Mouse (Mus musculus): Measurements from ENCODE around the gene Kalrn.

Kalrn gene

DNA sequence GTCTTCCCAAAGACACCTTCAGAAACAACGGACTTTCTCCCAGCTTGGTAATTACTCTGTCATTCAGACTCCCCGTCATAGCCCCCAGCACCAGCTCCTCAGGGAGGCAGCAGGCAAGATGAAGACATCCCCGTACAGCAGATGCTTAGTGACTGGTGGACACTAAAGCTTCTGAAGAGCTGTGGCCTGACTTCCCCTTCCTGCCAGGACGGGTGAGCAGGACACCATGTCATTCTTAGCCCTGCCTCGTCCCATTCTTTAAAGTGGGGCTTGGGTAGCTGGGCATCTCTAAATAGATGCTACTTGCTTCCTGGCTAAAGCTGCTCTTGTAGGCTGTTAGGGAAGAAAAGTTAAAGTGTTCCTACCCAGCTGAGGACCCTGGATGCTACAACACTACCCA is 145.7 kb downstream of the Kalrn start:
- DNase-seq (ENCODE audit: low spot score in 2 of 2): no peak

DNA sequence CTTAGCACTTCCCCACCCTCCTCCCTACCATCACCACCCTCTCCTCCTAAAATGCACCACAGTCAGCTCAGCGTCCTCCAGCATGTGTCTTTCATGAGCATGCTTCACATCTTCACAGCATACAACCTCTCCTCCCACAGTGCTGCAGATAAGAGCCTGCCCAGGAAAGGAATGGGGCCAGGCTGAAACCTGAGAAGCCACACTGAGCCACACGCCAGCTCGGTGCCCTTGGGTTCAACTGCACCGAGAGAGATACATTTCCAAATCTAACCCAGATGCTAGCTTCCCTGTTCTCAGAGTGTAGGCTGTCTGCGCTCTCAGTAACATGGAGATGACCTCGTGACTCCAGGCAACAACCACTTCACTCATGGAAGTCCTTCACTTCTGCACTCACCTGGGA is 151.9 kb downstream of the Kalrn start:
- DNase-seq (ENCODE audit: low spot score in 2 of 2): no peak

DNA sequence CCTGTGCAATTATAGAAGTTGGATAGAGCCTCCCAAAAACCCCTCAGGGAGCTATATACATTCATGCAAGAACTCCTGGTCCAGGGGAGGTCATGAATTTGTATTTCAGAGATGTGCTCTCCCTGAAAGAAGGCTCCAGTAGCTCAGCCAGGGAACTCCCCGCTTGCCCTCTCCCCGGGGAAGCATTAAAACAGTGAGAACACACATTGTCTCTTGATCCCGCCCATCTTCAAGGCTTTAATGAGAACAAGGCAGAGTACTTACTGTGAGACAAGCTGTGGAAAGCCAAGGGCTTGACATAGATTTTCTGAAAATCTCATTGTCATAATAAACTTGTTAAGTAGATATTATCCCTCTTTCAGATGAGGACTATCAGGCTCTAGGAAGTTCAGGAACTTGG is 155.4 kb downstream of the Kalrn start:
- DNase-seq (ENCODE audit: low spot score in 2 of 2): no peak

DNA sequence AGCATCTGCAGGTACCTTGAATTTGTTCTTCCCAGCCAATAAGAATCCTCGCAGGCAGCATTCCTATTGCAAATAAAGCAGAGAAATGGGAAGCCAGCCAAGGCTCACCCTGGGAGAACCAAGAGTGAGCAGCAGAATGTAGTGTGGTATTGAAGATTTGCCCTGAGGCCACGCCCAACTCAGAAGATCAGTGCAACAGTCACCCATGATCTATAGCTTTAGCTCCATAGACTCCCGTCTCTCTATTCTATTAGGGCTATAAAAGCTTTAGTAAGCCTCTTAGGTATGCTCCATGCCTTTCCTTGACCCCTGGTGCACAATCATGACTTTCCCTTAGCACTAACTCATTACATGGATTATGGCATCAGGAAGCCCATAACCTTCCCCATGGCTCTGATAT is 155.9 kb downstream of the Kalrn start:
- DNase-seq (ENCODE audit: low spot score in 2 of 2): no peak

DNA sequence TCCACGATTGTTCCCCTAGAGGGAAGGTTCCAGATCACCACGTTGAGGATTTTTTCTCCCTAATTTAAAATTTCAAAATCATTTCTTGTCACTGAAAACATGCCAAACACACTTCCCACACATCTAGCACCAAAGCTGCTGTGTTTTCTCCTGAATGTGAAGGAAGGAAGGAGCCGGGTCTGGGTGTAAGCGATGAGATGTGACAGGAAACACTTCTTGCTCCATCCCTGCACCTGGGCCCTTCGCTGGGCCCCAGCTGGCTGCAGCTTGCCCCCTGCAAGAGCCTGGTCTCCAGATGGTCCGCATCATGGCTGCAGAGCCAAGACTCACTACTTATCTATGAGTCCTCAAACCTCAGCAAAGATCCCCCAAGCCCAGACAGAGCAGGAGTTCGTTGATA is 158.8 kb downstream of the Kalrn start:
- no peak for DNase-seq (ENCODE audit: low spot score in 2 of 2)

DNA sequence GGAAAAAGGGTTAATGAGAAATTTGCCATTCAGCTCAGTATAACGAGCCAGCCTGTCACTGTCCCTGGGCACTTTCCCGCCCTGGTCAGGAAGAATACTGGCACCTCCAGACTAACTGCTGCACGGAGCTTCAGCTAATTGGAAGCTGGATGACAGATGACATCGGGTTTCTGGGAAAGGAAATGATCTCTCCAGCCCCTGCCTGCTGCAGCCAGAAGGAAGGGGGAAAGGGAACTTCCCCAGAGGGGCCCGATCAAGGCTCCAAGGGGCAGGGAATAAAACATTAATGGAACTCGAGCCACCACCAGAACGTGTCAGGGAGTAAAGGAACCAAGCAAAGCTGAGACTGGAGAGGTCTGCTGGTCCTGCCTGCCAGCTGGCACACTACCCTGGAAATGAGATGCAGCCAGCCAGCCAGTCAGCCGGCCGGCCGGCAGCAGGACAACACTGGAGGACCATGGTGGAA is 159.4 kb downstream of the Kalrn start:
- DNase-seq (ENCODE audit: low spot score in 2 of 2): no peak

DNA sequence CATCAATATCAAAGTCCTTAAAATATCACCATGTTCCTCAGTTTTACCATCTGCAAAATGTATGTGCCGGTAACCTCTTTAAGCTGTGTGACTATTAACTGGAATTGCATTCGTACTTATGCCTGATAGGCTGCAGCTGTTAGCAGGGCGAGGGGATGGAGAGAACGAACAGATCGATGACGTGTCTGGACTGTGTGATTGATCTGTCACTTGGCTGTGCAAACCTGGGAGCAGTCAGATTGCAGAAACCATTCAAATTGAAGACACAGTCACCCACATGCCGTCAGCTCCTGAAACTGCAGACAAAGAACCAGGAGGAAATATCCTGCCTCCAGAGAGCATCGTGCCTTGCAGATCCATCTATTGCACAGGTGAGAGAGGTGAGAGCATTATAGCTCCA is 166.3 kb downstream of the Kalrn start:
- DNase-seq (ENCODE audit: low spot score in 2 of 2): no peak

DNA sequence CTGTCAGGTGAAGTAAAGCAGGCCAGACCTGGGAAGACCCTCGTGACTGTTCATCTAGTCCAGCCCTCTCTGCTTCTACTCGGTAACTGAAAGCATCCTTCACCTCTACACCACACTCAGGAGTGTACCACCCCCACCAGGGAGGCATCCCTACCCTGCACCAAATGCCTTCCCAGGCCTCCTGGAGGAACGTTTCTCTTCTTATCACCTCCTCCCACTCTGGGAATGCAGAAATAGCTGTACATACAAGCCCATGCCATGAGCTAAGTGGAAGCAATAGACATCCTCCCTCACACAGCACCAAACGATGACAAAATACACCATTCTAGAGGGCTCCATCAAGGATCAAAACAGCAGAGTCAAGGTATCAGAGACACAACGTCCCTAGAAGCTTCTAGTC is 168.2 kb downstream of the Kalrn start:
- DNase-seq (ENCODE audit: low spot score in 2 of 2): no peak

DNA sequence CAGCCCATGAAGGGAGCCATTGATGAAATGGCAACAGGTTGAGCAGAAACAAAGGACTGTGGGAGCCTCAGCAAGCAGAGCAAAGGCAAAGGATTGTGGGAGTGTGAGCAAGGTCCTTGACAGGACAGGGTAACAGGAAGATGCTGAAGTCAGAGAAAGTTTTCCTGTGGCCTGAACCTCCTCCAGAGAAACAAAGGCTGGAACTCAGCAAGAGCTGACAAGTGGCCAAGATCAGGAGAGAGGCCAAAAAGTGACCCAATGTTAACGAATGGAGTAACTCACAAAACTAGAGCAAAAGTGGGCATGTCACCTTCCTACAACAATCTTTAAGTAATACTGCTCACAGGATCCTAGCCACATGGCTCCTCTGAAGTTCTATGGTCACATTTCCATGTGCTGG is 172.1 kb downstream of the Kalrn start:
- no peak for DNase-seq (ENCODE audit: low spot score in 2 of 2)

DNA sequence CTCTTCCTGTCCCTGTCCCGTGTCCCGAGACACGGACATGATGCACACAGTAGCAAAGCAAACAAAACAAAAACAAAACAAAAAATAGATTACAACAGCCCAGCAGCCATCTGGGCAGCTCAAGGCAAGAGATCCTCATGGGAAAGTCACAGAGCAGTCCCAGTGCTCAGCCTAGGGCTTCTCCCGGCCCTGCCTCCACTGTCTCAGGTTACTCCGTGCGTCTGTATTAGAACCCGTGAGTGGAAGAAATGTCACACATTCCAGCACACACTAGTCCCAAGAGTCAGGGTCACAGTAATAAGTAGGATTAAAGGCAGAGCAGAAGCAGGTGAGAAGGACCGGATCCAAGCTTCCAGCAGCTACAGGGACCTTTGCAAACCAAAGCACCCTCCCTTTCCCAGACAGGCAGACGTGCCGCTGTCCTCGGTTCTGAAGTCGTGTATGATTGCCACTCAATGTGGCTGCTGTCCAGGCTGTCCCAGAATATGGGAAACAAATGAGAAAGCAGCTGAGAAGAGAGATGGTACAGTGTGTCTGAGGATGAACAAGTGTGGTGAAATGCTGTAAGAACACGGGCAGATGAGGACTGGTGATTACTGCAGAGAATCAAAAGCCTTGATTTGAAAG is 173.1 kb downstream of the Kalrn start:
- no peak for DNase-seq (ENCODE audit: low spot score in 2 of 2)

DNA sequence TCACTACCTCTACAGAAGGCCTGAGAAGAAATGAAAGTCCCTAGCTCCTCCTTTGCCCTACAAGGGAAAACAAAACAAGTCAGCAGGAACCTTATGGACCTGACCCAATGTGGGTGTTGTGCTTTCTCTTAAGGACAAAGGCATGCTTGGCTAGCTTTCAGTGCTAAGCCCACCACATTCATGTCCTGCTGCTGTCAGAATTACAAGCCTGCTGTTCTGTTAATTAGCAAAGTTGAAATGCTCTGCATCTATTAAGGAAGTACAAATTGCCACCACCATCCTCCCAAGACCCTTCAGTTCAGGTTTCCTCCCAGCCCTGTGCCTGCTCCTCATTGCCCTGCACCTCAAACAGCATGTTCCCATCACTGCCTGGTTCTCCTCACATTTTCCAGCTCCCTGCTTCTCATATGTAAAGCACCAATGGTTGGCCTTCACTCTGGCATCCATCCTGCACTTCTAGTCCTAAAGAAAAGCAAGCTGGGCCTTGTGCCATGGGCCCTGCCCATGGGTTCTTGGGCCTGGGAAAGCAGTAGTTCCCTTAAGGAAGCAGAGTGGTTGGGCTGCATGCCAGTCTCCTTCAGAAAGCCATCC is 178.0 kb downstream of the Kalrn start:
- DNase-seq (ENCODE audit: low spot score in 2 of 2): no peak

DNA sequence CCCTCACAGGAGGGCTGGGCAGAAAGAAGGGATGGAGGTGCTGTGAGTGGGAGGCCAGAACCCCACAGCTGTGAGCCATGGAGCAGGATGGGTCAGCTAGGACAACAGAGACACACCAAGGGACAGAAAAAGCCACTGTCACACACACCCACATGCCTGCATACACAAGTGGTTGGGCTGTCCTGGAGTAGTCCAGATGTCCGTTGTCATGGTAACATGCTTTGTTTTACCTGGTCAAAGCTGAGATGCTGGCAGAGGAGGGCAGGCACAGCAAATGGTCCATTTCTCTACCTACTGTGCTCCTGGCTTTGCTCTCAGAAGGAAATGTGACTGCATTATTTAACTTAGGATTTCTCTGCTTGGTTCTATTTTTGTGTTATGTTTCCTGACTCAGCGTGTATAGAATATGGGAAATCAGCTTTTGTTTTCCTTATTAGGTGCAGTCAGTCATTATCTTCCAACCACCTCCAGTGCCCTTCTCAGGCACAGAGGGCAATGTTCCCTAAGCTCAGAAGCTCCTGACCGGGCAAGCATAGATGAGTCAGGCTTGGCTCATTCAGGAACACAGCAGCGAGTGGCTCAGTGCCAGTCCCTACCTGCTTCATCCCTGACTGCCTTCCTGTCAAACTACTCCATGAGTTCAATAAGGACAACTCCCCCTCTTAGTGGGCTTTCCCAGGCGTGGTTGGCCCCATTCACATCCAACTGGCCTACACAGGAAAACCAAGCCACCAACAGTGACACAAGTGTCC is 183.6 kb downstream of the Kalrn start:
- no peak for DNase-seq (ENCODE audit: low spot score in 2 of 2)

DNA sequence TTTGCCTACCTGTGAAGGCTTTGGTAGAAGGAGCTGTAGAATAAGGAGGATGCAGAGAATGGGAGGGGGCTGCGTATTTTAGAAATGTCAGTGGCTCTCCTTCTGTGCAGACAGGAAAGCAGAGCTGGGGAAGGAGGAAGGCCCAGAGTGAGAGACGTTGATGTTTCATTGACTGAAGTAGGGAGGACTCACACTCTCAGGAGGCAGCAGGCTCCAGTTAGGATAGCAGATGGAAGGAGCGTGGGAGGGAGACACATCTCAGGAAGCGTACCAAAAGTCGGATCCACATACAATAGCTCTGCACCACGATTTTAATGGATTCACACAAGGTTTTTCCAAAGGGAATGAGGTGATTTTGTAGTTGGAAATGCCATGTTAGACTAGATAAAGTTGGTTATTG is 184.5 kb downstream of the Kalrn start:
- DNase-seq (ENCODE audit: low spot score in 2 of 2): no peak

DNA sequence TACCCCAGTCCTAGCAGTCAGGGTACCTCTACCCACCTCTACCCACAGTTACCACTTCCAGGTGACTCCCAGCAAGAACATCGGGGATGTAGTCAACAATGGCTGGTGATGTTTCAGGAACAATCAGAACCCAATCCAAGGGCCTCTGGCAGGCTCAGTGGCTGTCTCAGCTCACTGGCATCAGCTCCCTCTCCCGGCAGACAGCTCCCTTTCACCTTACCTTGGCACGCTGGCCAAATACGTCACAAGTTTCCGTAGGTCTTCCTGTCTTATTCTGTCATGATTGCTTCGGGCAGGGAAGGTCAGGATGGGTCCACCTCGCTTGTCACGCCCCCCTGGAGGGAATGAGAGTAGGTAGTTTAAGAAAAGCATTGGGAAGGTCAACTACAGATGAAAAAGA is 188.3 kb downstream of the Kalrn start:
- DNase-seq (ENCODE audit: low spot score in 2 of 2): no peak

DNA sequence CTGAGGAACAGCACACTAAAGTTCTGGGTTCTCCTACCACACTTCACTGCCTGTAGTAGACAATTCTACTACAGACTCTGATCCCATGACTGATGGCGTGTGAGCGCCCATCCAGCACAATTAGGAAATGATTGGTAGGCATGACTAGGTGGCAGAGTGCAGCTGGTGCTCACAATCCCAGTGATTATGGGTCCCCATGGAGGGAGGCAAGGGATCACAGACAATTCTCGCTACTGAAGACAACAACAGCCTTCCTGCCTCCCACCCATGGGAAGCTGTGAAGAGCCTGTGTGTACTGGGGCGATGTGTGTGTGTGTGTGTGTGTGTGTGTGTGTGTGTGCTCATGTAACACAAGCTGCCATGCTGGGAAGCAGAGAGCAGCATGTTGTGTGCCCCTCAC is 190.3 kb downstream of the Kalrn start:
- no peak for DNase-seq (ENCODE audit: low spot score in 2 of 2)

DNA sequence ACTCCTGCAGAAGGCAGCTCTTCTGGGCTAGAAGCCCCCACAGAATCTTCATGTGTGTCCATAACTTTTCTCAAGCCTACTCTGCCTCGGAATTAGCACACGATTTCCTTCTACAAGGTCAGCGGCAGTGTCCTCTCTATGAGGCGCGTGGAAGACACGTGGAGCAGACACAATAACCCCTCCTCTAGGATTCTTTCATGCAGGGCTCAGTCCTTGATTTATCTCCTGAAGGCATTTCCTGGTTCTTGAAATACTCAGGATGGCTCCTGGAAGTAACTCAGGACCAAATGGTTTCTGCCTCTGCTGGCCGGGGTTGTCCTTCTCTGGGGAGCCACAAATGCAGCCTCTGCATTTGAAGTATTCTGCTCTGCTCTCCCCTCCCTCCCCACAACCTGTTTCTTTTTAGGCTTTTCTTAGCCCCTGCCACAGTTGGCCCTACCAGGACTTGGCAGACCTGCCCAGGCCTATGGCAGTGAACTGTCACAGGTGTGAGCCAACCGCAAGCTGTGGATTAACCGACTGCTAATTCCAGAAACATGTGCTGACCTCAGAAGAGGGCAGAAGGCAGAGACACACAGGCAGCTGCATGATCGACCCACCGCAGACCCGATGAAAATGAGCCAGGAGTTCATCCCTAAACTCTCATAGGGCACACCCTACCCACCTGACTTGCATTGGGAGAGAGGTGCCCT is 197.0 kb downstream of the Kalrn start:
- DNase-seq (ENCODE audit: low spot score in 2 of 2): no peak

DNA sequence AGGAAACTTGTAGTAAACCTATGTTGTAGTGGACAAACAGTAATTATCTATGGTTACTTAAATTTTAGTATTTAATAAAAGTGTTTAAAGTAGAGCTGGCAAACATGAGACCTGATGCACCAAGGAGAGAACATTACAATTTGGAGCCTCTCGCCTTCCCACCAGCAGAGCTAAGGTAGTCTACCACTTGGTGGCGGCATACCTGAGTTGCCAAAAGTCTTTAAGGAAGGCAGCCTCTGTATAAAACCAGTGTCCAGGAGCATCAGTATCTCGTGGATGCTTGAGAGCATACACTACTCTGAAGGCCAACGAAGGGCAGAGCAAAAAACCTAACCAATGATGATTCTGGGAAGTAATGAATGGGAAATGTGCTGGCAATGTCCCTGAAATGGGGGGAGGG is 199.8 kb downstream of the Kalrn start:
- no peak for DNase-seq (ENCODE audit: low spot score in 2 of 2)

DNA sequence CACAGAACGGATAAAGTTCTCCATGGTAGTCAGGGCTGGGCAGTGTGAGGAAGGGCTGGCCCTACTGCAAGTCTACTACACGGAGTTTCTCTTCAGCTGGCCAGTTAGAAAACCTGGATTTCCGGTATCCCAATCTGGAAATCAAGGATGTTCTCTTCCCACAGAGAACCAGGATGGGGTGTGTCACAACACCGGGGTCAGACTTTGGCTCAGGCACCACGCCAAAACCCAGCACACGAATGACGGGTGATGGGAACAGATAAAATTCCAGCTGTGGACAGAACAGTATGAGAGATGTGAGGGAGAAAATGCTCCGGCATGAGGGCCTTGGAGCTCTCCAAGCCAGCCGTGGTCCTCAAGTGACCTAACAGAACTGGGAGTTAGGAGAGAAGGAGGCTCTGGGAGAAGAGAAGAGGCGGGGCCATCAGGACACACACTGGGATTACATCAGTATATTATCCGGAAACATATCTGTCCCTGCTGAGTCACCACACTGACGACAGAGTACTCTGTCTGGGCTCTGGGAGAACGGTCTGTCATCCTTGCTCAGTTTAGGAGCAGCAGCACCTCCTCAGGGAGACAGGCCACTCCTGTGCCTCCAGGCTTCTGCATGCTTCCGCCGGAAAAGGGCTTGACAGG is 201.1 kb downstream of the Kalrn start:
- no peak for DNase-seq (ENCODE audit: low spot score in 2 of 2)

DNA sequence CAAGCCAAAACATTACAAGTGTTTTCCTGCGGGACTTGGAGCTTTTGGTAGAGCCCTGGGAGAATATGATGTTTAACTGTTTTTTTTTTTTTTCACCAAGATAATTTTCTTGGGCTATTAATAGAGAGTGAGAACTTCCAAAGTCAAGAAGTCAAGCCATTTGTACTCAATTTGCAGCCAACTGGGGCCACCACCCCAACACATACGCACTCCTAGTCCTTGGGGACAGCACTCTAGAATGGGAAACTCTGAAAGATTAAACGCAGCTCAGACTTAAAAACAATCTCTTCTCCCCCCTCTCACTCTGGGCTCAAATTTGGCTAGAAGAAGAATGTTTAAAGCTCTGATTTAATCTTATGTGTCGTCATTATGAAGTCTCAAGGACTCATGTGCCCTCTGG is 214.1 kb downstream of the Kalrn start:
- DNase-seq (ENCODE audit: low spot score in 2 of 2): no peak

DNA sequence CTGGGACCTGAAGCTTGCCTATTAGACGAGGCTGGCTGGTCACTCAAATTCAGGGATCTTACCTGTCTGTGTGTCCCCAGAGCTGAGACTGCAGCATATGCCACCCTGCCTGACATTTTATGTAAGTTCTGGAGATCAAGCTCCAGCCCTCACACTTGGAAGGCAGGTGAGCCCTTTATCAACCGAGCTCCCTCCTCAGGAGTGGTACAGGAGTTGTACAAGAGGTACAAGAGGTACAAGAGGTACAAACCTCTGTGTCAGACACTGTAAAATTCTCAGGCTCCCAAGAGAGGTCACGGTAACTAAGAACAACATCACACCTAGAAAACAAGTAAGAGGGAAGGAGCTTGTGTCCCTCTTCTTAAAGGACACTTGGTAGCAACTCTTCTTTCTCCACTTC is 217.8 kb downstream of the Kalrn start:
- no peak for DNase-seq (ENCODE audit: low spot score in 2 of 2)

DNA sequence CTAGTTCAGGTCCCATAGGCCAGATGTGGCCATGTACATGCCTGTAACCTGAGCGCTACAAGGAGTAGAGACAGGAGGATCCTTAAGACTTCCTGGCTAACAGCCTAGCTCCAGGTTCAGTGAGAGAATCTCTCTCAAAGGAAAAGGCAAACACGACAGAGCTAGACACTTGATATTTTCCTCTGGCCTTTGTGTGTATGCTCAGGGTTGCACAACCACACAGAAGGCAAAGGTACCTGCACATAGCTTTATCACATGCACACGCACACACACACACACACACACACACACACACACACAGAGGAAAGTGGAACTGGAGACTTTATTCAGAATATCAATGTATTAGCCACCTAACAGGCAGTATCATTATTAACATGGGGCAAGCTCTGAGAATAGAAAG is 219.3 kb downstream of the Kalrn start:
- DNase-seq (ENCODE audit: low spot score in 2 of 2): no peak

DNA sequence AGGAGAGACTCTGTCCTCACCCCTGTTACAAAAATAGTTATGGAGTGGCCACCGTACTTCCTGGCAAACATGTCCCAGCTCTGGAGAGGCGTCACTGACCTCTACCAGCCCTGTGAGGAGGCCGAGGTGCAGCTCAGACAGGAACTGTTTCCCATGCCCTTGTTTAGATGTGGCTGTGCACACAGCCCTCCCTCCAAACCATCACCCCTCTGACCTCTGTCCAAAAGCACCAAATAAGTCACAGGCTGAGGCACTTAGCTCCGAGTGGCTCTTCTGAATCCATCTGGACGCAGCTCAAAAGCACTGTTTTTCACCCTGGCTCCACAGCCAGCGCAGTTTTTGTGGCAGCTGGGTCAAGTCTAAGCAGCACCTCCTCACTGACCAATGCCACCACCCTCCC is 220.6 kb downstream of the Kalrn start:
- peak in 1 of 2 experiments; percentile 12 for DNase-seq (ENCODE audit: low spot score in 2 of 2)
